Mouse (Mus musculus) urinary bladder, postnatal 36 days (tissue): ENCODE results near the gene Ces1d.
"Not testable (repeated sequence)": the region's sequence is repeated elsewhere in the genome, so short reads cannot be mapped to it uniquely, and the experiment has no call there.

Source experiments
- DNase-seq, 2 experiments: peaks; one replicate each; pipeline ENCODE4 v3.0.0; 2022; ENCODE audit warnings: low spot score in 2 of 2, mixed read lengths in 1 of 2

Ces1d gene

DNA sequence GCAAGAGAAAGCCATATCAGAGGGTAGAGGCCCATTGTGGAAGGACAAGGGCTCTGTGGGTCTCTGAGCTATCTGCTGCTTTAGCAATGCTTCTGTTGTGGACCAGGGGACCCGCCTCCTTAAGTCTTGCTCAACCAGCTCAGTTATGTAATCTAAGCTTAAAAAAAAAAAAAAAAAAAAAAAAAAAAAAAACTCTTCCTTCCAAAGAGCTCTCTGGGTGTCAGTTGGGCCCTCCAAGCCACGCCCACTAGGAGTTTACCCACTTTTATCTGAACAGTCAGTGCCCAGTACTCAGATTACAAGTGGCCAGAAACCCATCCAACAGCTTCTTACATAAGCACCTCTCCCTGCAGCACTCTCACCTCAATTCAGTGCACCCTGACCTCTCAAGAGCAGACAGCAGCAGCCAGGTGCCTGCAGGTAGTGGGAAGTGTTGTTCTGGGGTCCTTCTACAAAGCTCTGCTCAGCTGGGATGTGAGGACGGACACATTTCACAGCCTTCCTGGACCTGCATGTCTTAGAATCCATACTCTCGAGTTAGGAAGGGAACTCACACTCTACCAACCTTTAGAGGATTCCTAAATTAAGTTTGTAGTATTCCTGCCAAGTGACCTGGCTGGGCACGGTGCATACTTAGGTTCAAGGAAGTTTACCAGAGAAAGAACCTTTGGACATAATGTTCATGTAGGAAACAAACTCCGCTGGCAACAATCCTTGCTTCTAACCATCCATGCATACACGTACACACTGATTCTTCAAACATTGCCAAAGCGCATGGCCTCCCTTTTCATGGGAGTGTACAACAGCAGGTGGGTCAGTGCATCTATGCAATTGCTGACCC is at the start of gene Ces1d:
Gene Ces1d (minus strand): TSS at position 154 of the 841 bp plus-strand sequence.
- DNase-seq, result peak; percentile 40 to 74

DNA sequence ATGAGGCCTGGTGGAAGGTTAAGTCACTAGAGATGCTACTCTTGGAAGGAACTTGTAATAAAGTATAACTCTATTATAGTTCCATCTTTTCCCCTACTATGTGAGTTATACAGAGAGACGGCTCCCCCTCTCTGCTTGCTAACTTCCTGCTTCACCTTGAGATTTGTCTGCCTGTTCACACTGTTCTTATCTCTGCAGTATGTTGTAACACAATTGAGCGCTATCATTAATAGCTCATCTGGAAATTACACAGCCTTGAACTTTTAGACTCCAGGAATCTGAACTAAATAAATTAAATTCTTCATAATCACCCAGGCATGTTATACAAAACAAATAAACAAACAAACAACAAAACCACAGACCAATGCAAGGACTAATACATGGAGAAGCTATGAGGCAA is 48.4 kb upstream of the Ces1d start:
- DNase-seq, result no peak

DNA sequence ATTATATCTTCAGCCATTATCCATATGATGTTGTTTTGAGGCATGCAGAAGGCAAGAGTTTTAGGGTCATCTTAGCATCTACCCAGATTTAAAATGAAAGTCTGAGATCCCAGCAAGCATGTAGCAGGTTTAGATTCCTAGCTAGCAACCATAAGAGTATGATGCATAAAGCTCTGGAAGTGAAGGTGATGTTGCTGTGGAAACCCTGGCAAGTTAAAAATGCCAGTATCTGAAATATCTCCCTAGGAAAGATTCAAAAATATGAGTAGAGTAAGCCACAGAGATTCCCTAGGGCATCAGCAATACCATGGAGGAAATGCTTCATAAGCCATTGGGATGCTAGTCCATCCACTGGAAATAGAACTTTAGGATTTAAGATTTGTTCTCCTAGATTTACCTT is 42.2 kb upstream of the Ces1d start:
- DNase-seq, result no peak

DNA sequence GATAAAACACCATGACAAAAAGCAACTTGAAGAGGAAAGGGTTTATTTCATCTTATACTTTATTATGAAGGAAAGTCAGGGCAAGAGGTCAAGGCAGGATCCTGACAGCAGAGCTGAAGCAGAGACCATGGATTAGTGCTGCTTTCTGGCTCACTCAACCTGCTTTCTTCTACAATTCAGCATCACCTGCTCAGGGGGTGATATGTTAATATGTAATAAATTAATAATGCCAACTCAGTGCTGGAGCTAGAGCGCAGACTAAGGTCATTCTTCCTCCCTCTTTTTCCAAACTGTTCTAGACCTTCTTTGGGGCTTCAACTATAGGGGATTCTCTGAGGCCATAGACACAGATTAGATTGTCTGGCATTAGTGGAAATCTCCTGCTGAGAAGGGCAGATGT is 38.0 kb upstream of the Ces1d start:
- no peak for DNase-seq

DNA sequence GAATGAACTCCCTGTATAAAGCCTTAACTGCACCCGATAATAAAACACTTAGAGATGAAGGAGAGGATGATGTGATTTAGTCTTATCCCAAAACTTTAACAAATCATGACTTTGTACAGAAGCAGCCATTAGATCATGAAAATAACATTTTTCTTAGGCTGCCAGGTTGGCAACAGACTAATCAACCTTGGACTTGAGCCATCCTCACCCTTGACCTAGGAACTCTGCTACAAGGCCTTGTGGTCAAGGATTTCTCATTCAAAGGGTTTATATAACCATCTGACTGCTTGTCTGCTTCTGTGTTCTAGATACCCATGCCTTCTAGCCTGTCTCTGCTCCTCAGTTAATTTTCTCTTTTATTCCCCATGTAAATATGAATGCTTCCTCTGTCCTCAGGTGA is 37.1 kb upstream of the Ces1d start:
- DNase-seq, result peak in 1 of 2 experiments; percentile 16

DNA sequence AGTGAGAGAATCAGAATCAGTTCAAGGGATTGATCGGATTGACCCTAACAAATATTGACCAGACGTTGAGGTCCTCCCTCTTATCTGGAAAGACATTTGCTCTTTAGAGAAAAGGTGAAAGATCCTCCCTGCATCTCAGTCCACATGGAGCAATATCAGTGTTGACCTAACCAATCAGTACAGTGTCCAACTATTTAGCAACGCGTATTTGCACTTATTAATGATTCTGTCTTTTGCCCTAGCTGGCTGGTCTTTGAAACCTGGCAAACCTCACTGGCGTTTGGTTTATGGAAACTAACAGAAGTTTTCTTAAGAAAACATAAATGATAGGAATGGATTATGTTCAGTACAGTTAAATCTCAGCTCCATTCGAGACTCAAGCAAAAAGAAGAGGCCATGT is 36.4 kb upstream of the Ces1d start:
- no peak for DNase-seq

DNA sequence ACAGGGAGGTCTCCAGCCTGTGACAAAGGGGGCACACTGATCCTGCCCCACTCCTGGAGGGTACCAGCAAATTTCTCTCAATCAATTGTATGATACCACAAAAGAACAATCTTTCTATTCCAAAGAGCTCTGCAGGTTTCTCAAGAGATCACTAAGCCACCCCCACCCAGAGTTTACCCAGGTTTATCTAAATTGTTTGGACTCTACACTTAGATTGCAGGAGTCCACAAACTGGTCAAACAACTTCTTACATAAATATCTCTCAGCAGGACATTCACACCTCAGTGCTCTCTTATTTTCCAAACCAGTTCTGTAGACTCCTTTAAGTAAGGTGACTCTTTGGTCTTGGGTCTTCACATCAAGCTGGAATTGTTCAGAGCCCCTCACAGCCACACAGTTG is 31.8 kb upstream of the Ces1d start, which contains the start of gene Ces1e:
Gene Ces1e (minus strand): TSS at position 174 of the 400 bp plus-strand sequence.
- DNase-seq, result peak in 1 of 2 experiments; percentile 2

DNA sequence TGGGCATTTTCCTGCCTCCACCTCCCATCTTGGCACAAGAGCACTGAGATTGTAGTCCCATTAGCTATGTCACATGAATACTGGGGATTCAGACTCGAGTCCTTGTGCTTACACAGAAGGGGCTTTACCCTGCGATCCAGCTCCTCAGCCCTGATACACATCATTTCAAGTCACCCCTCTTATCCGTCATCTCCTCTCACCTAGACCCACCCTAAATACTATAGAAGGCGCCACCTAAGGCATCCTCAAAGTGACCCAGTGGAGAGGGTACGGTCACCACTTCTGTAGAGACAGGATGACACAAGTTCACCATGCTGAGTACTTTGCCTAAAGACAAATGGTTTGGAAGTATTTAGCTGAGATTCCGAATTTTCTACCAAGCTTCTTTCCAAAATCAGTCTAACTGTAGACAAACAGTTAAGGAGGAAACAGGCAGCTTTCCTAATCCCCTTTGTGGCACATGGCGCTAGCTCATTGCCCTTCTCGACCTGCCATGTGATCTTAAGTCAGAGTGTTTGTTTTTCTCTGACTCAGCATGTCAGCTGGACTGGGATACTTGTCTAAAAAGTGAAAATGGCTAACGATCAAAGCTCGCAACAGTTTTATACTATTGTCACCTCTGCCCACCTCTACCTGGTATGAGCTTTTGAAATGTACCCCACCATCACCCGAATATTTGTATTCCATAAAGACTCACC is 31.2 kb upstream of the Ces1d start:
- peak; percentile 5 to 26 for DNase-seq

DNA sequence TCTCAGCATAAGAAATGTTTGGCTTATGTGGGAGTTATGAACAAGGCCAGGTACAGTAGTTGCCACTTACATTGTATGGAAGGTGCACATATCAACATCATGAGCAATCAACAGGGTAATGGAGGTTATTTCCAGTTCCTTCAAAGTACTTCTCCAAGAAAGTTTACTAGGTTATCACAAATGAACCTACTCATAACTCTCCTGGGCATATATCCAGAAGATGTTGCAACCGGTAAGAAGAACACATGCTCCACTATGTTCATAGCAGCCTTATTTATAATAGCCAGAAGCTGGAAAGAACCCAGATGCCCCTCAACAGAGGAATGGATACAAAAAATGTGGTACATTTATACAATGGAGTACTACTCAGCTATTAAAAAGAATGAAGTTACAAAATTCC is 28.8 kb upstream of the Ces1d start:
- DNase-seq, result not testable (repeated sequence)

DNA sequence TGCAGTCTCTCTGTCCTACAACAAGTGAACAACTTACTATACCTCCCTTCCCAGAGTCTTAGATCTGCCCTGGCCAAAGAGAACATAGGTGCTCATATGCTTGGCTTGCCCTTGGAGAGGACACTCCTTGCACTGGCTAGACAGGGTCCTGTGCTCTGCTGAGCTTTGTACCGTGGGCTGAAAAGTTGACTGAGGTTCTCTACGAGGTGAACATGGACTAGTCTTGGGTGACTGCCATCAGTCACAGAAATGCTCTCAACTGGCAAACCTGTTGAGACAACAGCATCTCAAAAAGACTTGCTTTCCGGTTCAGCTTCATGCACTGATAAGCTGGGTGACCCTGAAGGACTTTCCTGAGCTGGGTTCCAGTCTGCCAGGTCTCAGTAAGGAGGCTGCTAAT is 24.3 kb upstream of the Ces1d start:
- DNase-seq, result no peak

DNA sequence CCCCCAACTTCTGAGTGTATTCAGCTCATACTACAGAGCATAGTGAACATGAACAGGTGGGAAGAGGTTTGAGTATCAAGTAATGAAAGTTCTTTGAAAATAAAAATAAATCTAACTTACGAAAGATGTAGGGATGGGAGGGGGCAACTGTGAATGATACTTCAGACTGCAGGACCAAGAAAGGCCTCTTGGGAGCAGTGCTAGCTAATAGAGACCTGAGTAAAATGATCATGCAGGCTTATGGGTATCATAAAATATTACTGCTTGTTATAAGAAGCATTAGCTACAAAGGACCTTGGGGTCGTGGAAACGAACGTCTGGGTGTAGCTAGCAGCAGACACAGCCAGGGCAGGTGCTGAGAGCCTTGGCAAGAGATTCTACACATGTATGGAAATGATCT is 20.2 kb upstream of the Ces1d start:
- no peak for DNase-seq

DNA sequence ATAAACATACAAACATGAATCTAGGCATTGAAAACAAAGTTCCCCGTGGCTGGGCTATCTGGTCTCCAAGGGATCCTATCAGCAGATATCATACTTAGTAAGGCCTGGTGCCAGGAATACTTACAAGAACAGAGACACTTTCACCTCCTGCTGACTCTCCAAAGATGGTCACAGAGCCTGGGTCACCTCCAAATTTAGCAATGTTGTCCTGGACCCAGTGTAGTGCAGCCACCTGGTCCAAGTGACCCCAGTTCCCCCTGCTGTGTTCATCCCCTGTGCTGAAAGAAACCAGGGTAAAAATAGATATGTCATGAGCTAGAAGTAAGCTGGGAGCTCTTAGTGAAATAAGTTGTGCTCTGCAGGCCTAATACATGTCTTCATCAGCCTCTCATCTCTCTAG is 19.7 kb upstream of the Ces1d start:
- no peak for DNase-seq

DNA sequence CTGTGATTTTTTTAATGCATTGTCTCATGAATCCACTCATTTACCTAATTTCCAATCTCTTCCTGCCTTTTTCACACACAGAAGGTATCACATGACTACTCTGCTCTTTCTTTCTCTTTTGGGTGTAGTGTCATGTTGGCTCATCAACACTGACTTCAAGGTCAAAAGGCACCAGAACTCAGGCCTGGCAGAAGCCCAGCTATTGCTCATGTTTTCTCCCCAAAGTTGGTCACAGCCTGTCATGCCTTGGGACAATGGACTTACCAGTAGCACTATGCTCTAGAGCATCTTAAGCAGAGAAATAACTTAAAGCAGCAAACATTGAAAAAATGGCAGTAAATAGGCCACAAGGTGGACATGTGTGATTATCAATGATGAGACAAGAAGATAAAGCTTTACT is 13.5 kb upstream of the Ces1d start:
- DNase-seq, result no peak

DNA sequence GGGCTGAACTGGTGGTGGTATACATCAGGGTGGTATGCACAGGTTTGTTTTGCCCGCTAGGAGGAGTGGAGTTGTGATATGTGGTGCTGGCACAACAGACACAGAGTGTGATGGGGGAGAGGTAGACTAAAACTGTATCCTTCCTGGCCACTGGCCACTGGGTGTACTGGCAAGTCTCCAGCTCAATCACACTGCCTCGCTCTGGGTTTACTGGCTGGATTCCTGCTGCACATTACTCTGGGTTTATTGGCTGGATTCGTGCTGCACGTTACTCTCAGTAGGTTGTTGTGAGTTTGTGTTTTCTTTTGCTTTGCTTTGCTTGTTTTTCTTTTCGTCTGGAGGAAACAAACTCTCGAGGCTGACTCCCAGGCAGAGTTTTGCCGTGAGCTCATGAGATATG is 1.5 kb upstream of the Ces1d start:
- not testable (repeated sequence) for DNase-seq

DNA sequence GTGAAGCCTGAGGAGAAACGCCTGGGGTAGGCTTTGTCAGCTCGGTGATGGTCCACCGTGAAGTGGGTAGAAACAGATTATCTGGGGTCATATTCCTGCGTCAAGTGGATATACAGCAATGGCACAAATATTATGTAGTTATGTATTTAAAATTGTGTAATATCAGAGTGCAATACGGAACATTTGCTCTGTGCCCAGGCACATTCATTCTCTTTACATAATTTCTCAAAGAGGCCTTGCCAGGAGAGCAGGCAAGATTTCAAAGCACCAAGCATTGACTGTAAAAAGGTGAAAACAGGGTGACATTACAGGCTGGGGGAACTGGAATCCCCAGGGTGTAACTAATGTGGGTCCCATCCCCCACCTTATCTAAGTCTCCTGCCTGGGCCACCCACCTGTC is 1.2 kb downstream of the Ces1d start:
- no peak for DNase-seq

DNA sequence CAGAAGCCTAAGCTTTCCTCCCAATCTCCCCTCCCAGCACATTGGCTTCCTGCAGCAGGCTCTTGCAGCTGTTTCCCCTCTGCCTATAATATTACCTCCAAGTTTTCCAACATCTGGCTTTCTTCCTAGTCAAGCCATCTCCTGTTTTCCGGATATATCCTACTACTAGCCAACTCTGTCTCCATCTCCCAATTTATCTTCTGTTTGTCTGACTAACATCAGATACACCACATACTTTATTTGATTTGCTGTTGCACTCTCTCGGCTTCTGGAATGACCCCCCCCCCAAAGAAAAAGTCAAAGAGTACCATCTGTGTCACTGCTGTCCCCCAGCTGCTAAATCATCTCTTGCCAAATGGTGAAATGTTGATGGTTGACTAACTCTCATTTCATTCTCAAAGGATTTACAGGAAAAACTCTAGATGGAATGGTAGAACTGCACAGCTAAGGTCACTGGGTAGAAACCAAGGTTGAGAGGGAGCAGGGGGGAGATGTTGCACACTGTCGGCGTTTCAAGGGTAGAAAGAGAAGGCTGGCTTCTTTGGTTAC is 17.0 kb downstream of the Ces1d start:
- DNase-seq, result no peak

DNA sequence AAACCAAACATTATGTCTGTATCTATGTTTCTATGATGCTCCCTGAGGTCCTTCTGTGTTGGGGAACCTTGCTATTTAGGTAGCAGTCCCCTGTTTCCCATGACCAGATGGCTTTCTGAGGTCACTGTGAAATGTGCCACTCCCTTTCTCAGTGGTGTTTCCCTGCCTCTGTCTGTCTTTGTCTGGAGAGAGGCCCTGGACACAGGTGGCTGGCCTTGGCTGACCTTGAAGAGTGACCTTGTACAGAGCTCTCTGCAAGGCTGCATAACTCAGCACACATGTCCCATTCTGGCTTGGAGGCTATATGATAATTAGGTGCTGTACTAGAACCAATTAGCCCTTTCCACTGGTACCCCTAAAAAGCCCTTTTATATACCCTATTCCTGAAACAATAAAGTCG is 21.0 kb downstream of the Ces1d start:
- DNase-seq, result no peak

DNA sequence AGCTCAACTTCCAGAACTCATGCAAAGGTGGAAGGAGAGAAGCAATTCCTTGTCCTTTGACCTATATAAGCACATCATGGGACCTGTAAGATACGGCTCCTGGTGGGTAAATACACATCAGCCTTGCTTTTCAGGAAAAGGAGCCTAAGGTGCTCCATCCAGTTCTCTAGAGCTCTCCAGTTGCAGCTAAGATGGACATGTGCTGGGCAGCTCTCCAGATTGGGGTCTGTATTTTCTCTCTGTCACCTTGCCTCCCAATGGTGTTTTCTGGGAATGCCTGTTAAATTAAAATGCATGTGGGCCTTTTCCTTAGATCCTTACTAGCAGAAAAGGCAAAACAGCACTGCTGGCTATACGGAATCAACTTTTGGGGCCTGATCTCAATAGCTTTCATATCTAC is 23.1 kb downstream of the Ces1d start:
- no peak for DNase-seq

DNA sequence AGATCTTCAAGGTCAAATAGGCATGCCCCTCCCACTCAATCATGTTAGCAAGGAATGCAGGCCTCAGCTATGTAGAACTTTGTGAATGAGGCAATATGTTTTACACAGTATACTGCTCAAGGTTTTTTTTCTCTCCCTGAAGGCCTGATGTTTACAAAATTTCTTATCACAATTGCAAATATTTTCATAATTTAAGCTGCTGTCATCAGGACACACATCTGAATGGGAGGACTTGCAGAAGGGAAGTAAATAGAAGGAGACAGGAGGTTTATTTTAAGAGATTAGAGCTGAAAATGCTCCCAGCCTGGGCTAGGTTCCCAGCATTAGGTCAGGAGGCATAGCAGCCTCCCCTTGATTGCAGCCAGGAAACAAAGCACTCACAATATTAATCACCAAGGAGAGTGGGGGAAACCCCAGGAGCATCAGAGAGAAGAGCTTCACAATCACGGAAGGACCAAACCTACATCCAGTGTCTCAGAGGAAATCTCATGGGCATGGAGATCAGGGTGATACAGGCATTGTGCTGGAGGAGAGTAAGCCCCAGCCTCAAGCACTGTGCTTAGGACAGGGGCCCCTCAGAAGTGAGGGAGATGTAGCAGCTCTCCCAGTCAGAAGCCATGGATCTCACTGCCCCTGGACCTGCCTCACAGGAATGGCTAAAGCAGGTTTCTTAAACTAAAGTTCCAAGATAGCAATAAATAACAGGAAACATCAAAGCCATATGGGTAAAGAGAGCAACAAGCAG is 25.6 kb downstream of the Ces1d start:
- DNase-seq, result peak; percentile 20 to 48

DNA sequence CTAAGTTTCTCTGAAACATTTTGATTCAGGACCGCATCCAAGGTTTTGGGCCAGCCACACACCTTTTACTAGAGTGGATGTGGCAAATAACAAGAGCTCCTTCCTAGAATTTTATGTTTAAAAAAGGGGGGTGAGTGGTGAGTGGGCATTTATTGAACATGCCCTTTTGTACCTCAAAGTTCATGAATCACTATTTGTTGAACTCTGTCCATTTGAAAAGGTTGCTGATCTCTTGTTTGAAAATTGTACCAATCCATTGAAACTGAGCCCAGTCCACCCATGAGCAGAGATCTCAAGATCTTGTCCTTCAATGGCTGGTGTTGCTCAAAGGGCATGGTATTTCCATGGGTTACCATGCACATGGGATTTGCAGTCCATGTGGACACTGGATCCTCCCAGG is 34.3 kb downstream of the Ces1d start:
- no peak for DNase-seq

DNA sequence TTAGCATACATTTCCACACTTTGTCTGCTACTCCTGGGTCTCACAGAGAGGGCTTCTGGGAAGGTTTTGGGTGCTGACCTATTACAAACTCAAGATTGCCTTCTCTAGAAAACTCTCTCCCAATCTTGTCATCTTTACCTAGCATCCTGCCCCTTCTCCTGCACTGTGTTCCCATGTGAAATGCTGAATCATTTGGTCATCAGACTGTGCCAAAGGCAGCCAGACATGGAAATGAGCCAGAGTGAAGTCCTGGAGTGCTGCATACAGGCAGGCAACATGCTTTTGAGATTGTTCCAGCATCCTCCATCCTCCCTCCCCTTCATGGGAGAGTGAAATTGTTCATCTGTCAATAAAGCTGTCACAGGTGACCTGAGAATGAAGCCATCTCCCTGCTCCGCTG is 46.2 kb downstream of the Ces1d start:
- no peak for DNase-seq

DNA sequence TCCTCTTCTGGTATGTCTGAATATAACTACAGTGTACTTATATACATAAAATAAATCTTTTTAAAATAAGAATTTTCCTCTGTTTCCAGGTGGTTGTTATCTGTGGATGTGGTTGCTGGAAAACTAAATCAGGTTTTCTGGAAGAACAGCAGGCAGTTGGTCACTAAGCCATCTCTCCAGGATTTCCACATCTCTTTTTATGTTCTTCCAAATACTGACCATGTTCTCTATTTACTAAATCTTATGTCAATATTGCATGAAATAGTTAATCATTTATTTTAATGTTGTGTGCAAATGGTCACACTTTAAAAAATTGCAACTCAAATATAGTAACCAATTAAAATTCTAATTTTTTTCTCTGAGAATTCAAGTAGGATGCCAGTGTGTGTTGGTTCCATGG is 50.3 kb downstream of the Ces1d start:
- DNase-seq, result no peak
